Mouse (Mus musculus) brain, adult 2 months (tissue): ENCODE data around the gene Thbd.

Source experiments
- DNase-seq: peaks from one replicate; pipeline ENCODE4 v3.0.0; 2011; ENCODE audit warnings: low read depth, low spot score

Thbd gene

DNA sequence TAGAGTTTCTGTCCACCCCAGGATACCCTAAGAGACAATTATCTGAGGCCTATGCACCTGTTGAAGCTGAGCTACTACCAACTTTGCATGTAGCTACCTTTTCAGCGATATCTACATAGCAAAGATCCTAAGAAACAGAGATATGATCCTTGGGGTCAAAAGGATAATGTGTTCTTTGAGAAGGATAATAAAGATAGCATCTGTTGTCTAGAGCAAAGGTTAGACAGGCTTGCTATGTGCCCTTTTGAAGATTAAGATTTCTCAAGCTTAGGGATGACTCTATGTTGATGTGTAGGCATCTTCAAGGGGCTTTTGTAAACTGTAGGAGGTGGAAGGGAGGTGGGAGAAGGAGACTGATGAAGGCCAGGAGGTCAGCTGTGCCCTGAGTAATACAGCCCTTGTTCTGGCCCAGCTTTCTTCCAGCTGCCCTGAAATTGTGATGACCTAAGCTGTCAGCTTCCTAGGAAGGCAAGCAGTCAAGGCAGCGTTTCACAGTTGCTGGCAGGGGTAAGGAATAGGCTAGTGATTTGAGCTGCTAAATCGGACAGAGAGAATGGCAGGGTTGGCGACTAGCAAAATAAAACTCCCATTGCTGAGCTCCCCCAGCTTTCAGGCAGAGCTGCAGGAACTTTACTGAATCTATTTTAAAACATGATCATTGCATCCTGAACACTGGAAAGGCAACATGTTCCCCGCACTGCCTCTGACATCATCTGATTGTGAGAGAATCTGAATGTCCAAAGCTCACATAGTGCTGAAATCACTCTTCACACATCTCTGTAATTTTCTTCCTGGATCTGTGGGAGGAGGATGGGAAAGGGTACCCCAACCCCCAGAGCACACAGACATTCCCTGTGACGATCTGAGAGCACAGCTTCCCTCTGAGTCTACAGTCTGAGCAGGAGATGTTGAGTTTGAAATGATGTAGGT is 20.1 kb downstream of the Thbd start:
- peak; percentile 77 for DNase-seq

DNA sequence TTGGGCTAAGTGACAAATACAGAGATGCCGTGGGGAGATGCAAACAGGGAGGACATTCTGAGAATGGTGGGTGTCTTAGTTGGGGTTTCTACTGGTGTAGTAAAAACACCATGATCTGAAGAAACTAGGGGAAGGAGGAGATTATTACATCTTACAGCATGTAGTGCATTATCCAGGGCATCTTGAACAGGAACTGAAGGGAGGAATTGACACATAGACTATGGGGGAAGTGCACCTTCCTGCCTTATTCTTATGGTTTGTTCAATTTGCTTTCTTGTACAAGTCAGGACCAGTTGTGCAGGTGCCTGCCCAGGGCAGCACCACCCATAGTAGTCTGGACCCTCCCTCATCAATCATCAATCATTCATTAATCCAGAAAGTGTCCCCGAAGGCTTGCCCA is 21.1 kb downstream of the Thbd start:
- DNase-seq, result no peak

DNA sequence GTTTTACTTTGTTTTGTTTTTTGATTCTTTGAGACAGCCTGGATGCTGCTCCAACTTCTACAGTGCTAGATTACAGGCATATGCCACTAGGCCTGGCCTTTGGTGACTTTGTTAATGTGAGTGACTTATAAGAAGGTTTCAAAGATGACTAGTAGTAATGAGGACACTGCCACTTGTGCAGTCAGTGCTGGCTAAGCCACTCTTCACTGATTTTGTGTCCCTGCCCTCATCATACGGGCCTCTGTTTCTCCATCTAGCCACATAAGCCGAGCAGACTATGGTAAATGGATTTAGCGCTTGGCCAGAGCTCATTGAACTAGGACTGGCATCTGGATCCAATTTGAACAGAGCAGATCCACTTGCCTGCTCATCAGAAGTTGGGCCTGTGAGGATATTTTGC is 21.5 kb downstream of the Thbd start:
- no peak for DNase-seq

DNA sequence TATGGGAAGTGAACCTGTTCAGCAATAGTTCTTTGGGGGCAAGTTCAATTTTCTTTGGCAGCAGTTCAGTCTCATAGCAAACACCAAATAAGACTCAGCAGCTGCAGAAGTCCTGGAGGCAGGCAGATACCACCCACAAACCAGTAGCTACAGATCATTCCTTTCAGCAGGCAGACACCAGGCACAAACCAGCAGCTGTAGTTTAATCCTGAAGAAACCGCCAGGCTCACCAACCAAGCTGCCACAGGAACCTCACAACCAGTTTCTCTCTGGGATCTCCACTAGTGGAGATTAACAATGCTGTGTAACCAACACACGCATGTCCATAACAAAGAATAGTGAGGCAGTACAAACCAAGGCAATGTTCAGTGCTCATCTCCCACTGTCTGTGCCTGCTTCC is 26.9 kb downstream of the Thbd start:
- DNase-seq, result no peak

DNA sequence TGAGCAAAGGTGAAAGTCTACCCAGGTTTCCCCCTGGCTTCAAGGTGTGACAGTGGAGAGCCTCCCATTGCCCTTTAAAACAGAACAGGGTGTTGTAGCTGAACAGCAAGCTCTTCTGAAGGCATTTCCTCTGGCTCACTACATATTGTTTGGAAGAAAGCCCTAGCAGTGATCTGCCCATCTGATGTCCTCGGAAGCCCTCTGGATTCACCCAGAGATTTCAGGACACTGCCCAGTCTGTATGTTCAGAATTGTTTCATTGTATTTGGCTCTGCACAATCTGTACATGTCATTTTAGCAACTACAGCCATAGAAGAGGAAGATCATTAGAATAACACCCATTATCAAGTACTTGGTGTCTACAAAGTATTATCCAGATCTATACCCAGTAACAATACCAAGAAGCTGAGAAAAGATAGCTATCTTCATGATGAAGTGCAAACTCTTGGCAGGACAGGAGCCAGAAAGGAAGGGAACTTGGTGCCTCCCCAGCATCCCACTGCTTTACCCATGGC is 28.0 kb downstream of the Thbd start:
- DNase-seq, result no peak

DNA sequence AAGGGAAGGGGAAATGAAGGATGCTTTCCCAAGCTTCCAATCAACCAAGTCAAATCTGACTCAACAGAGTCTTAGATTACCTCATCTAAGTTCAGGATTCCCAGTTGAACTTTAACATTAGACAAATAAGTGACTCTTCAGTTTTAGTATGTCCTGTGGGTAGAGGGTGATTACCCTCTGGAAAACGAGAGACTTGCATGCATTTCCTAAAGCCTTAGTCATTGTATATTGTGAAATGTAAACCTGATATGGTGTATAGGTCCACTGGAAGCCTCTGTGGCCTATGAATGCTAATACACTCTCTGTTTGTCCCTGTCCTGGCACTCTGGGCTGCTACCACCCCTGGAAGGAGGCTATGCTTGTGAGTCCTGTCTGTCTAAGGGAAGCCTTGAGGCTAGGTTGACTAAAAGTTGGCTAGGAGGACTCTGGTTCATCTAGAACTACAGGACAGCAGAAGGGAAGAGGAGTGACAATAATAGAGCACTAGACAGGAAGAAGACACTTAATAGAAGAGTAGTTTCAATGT is 29.1 kb downstream of the Thbd start:
- DNase-seq, result no peak

DNA sequence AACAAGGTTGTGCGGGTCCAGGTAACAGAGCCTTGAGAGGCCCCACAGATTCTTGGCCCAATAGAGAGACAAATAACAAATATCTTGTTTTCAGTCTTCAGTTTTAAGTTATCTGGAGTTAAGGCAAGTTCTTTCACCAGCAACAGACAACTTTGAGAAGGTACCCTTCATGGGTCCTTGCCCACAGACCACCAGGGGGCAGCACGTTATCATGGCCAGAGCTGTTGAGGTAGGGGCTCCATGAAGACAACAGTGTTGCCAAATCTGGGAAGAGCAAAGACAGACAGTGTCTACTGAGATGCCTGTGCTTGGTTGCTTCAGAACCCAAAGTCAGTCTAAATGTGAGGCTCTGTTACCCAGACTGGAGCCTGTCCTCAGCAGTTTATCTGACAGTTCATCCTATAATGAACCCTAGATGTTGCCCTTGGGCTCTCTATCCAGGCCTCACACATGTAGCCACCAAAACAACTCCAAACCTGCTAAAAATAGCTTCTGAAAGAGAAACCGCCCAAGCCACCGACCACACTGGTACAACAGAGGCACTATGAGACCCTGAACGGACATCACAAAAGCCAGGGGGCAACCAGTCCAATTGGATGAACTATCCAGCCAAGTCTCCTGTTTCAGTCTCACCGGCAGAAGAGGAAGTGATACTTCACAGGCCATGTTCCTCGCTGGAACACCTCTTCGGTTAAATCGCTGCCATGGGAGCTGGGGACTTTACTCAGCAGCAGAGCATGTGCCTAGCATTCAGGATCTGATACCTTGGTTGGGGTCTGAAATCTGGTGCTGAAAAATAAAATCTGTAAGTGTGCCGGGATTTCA is 32.5 kb downstream of the Thbd start:
- DNase-seq, result no peak

DNA sequence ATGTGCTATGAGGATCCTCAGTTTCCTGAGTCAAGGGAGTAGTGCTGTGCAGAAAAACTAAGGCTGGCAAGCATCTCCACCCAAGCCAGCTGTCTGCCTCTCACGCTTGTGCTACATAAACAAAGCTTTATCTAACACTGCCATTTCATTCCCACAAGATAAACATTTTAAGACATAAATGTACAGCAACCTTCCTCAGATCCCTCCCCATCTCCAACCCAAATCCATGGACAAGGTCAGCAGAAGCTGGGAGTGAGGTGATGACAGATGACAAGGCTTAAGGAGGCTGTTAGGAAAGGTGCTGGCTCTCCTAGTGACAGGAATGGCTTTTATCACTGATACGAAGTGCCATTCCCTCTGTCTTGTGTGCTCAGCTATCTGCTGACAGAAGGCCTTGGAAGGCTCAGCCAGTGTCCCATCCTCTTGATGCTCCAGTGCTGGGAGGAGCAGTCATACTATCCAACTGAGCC is 34.4 kb downstream of the Thbd start:
- DNase-seq, result peak; percentile 57

DNA sequence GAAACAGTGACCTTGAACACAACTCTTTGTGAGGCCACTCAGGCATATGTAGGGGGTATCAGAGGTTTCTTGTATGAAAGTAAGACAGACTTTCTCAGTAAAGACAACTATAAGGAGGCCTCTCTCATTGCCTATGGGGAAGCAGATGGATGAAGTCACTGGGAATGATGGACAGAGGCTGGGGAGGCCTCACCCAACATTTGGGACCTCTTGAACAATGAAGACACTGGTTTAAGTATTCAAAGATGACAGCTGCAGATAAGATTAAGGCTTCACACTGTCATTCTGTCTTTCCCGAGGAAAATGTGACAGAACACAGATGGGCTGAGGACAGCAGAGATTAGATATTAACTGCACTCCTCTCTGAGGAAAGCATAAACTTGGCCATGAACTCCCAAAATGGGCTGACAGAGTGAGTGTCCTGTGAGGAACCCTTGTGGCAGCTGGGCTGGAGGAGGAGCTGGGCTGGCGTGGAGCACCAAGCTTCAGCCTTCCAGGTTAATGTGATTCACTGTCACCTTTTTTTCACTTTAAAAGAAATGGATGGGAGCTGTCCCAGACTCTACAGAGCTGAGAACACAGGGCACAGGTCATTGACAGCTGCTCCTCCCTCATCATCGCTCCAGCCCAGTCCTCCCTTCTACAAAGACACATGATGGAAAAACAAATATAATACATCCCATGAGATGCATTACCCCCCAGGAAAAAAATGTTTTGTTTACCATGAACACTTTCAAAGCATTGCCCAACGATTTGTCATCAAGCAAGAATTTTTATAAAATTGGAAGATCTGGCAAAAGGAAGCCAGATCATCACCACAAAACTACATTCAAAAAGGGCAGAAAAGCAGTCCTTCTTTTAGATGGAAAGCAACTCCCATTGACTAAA is 36.0 kb downstream of the Thbd start:
- DNase-seq, result no peak

DNA sequence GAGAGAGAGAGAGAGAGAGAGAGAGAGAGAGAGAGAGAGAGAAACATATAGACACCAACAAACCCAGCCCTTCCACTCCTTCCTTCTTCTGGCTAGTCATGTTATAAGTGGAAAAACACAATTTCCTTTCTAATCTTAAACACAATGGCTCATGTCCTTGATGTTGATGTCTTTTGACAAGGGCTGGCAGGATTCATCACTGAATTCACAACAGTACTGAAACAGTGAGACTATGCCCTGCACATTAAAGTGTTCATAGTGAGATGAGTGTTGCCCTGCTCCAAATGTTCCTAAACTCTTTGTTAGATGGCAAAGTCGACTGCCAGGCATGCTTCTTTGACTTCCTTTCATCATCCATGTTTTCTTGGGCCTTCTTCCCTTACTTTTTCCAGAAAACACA is 42.8 kb downstream of the Thbd start:
- no peak for DNase-seq

DNA sequence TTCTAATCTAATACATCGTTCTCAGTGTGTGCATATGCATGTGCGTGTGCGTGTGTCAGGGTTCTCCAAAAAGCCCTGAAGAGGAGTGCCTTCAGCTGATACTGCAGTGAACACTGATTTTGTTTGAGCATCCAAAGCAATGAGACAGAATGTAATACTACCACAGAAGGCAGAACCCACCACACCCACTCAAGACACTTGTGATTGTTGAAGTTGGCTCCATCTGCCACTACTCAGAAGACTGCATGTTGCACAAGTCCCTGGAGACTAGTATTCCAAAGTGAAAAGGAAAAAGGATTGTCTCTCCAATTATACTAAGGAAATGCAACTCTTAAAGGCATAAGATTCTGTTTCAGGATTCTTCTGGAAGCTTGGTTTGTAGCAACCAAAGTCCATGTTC is 43.5 kb downstream of the Thbd start:
- DNase-seq, result peak; percentile 87

DNA sequence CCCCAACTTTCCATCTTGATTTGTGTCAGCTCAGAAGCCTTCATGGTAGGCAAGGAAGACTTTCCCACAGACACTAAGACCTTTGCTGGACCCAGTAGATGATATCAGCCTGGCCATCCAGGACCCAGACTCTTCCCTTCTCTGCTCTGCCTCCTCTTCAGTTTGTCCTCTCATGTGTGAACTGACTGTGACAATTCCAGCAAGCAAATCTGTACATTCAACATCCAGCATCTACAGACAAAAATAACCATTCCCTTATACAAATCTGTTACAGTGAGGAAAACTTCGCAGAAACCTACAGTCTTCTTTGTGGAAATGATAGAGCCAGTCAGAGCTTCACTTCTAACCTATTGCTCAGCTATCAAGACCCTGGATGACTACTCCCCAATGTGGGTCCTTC is 50.8 kb downstream of the Thbd start:
- no peak for DNase-seq
